Mouse (Mus musculus): ENCODE results near the gene Ankrd35. TPM values are rescaled to one million over a fixed set of nuclear protein-coding genes. Genes with fewer than 3 reads are reported as not detected.
"Not testable (repeated sequence)": the region's sequence is repeated elsewhere in the genome, so short reads cannot be mapped to it uniquely, and the experiment has no call there.

Ankrd35 gene
- polyA plus RNA-seq, 1 experiment from 2014 or later: 0.51 TPM

DNA sequence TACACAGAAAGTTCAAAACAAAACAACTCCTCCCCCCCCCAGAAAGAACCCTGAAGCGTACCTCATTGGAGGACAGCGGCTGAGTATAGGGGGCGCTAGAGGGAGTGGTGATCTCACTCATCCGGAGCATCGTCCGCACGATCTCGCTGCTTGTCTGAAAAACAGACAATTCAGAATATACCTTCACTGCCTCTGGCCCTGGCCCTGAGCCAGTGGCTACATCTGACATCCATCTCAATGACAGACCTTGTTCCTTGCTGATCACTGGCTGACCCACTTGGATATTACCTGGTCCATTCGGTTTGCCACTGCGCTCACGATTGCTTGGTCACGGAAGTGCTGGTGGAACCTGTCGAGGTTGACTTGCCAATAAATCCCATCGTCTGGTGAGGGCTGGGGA lies 49.2 kb downstream of the Ankrd35 start:
- Histone ChIP-seq H3K4me3 (replicated peaks) (no peak overlapping the region), H3K36me3 (replicated peaks) (peaks cover 62% of the 10 kb centered on the region), H3K4me1 (peaks cover 3% of the 10 kb centered on the region; the same call in 1 of the 2 replicates), H3K27ac (no peak overlapping the region), H3K9me3 (no peaks in the 10 kb centered on the region), H3K4me2 (no peak overlapping the region), H3K9ac (no peak overlapping the region), H3K27me3 (no peaks in the 10 kb centered on the region)
- WGBS: 38% methylated on average over 14 of the region's 14 CpGs
- ATAC-seq (ENCODE audit: low FRiP score): no peak

DNA sequence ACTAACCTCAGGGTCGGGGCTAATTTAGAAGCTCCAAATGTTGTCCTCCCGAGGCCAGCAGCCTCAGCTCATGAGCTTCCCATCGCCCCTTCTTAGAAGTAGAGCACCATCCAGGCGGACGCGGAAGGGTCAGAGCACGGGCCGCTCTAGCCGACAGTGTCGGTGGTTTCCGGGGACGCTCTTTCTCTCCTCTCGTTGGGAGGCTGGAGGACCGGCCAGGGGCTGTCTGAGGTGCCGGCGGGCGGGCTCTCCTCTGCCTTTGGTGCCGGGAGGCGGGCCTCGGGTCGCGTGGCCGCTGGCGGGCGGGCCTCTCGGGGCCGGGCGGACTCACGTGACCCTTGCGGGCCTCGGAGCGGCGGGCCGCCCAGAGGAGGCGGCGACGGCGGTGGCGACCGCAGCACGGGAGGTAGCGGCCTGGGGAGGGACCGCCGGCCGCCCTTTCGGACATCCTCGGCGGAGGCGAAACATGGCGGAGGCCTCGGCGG lies 57.5 kb downstream of the Ankrd35 start, which contains the start of the genes Polr3c and Rnf115:
Polr3c (minus strand) TSS at position 286 of the 485 bp plus-strand sequence.
Rnf115 (plus strand) TSS at position 322 of the 485 bp plus-strand sequence.
- under 1% methylated on average over 40 of the region's 52 CpGs for WGBS
- ATAC-seq (ENCODE audit: low FRiP score): peak; percentile 98
- Histone ChIP-seq H3K4me3 (replicated peaks) (peak within 1 kb of the TSS; percentile 91), H3K9me3 (no peaks in the 10 kb centered on the region), H3K4me2 (peak within 1 kb of the TSS; percentile 71), H3K27ac (peak within 1 kb of the TSS; percentile 77), H3K36me3 (replicated peaks) (peaks cover 15% of the 10 kb centered on the region), H3K27me3 (no peaks in the 10 kb centered on the region), H3K4me1 (peaks cover 20% of the 10 kb centered on the region), H3K9ac (peak within 1 kb of the TSS; percentile 85)

DNA sequence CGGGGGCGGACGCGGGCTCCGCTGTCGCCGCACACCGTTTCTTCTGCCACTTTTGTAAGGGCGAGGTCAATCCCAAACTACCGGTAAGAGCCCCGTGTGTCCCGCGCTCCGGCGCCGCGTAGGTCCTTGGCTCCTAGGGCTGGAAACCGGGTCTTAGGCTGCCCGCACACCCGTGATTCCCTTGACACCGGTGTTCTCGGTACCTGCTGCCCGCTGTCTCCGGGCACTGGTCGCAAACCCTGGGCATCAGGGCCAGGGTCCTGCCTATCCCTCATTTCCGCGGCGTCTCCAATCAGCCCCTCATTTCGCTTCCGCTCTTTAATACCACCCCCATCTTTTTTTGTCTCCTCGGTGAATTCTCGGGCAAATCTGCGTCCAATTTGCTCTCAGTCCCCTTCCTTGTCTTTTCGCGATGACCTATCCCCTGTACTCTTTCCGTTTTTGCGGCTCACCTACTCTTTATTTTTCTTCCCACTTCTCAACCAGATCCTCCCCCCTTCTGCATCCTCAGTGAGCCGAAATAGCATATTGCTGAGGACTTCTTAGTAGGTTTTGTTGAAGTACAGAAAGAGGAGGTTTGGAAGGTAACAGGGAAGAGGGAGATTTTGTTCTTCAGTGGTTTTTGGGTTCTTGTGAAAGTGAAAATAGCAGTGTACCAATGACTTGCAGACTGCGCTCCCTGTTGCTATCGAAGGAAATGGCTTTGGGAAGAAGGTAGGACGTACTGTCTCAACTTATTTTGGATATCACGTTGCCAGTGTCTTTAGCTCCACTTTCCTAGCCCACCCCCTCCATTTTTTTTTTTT lies 58.1 kb downstream of the Ankrd35 start:
- H3K4me2 ChIP-seq: peak overlapping the region; percentile 71
- under 1% methylated on average over 42 of the region's 42 CpGs for WGBS
- peaks cover 9% of the 10 kb centered on the region for H3K36me3 ChIP-seq (replicated peaks)
- no peaks in the 10 kb centered on the region for H3K9me3 ChIP-seq
- H3K4me3 ChIP-seq (replicated peaks): peak overlapping the region; percentile 91
- ATAC-seq (ENCODE audit: low FRiP score): peak; percentile 48; the same call in 1 of the 2 replicates
- no peaks in the 10 kb centered on the region for H3K27me3 ChIP-seq
- H3K27ac ChIP-seq: peak overlapping the region; percentile 77
- peak overlapping the region; percentile 85 for H3K9ac ChIP-seq
- peaks cover 20% of the 10 kb centered on the region for H3K4me1 ChIP-seq

DNA sequence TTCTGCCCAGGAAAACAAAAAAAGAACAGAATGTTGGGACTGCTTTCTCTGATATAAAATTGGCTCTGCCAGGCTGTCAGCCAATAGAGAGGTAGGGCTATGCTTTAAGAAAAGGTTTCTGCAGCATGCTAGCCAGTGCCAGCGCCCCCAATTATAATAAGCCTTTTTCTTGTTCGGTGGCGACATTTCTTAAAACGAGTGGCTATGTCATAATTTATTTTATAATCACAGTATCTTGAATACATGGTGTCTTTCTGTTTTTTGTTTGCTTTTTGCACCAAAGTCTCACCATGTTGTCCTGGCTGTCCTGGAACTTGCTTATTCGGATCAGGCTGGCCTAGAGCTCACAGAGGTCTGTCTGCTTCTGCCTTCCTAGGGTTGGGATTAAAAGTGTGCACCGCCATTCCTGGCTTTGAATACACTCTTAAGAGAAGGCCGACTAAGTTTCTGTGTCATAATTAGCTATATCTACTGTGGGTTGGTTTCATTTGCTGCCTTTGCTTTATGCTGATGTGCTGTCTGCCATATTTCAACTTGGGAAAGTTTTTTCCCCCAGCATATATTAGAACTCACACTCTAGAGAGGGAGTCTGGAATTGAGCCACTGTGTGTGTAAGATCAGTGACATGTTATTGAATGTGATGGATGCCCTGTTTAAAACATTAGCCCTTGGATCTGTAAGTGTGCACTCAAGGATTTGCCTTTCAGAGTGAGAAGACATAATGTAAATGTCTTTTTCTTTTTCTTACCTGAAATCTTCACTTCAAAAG lies 58.9 kb downstream of the Ankrd35 start:
- peak overlapping the region; percentile 91 for H3K4me3 ChIP-seq (replicated peaks)
- peaks cover 20% of the 10 kb centered on the region for H3K4me1 ChIP-seq
- no peak overlapping the region for H3K27ac ChIP-seq
- H3K4me2 ChIP-seq: peak overlapping the region; percentile 71
- H3K9ac ChIP-seq: peak overlapping the region; percentile 85
- ATAC-seq (ENCODE audit: low FRiP score): no peak
- no peaks in the 10 kb centered on the region for H3K9me3 ChIP-seq
- H3K36me3 ChIP-seq (replicated peaks): peaks cover 1% of the 10 kb centered on the region
- no peaks in the 10 kb centered on the region for H3K27me3 ChIP-seq
- 48% methylated on average over 7 of the region's 7 CpGs for WGBS

DNA sequence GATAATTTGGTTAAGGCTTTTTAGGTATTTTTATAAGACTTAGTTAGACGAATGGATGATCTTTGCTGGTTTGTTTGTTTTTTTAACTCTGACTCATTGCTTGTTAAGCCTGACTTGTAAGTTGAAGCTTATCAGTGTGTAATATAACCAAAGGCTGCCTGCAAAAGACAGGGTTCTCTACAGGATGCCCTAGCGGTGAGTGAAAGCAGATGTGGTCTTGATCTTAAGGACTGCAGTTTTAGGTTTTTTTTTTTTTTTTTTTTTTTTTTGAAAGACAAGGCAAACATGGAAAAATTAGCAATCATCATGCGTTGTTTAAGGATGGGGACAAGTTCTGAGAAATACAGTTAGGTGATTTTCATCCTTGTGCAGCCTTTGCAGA lies 59.5 kb downstream of the Ankrd35 start:
- Histone ChIP-seq H3K4me3 (replicated peaks) (no peak overlapping the region; the same call in 1 of the 2 replicates), H3K9ac (no peak overlapping the region), H3K9me3 (no peaks in the 10 kb centered on the region), H3K4me2 (no peak overlapping the region), H3K27ac (no peak overlapping the region), H3K36me3 (replicated peaks) (no peaks in the 10 kb centered on the region), H3K4me1 (peaks cover 20% of the 10 kb centered on the region), H3K27me3 (no peaks in the 10 kb centered on the region)
- ATAC-seq (ENCODE audit: low FRiP score): no peak
- 83% methylated on average over 3 of the region's 3 CpGs for WGBS

DNA sequence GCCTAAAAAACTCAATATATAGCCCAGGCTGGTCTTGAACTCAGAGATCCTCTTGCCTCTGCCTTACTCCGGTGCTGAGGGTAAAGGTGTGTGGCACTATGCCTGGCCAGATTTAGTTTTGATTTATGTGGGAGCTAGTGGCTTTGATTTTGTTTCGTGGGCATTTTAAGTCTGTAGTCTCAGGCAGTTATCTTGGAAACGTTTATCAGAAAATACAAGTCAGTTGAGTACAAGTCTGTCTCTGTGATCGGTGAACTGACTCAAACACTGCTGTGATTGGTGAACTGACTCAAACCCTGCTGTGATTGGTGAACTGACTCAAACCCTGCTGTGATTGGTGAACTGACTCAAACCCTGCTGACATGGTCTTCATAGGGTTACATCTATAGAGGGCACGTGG lies 60.9 kb downstream of the Ankrd35 start:
- no peak overlapping the region for H3K4me3 ChIP-seq (replicated peaks)
- ATAC-seq (ENCODE audit: low FRiP score): no peak
- WGBS: 80% methylated on average over 5 of the region's 5 CpGs
- no peaks in the 10 kb centered on the region for H3K9me3 ChIP-seq
- peaks cover 20% of the 10 kb centered on the region for H3K4me1 ChIP-seq
- no peak overlapping the region for H3K4me2 ChIP-seq
- no peaks in the 10 kb centered on the region for H3K27me3 ChIP-seq
- no peaks in the 10 kb centered on the region for H3K36me3 ChIP-seq (replicated peaks)
- H3K9ac ChIP-seq: no peak overlapping the region
- H3K27ac ChIP-seq: no peak overlapping the region

DNA sequence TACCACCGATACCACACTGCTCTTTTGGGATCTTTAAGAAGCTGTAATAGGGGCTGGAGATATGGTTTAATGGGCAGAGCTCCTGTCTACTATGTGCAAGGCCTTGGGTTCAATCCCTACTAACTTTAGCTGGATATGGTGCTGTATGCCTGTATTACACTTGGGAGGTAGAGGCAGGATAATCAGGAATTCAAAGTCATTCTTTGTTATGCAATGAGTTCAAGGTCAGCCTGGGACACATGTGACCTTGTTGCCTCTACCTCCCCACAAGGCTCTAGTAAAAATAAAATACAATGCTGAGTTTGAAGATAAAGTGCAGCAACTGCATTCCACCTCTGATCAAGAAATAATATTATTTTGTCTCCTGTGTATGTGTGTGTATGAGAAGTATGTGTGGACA lies 64.1 kb downstream of the Ankrd35 start:
- Histone ChIP-seq H3K27me3 (no peaks in the 10 kb centered on the region), H3K9ac (no peak overlapping the region), H3K27ac (no peak overlapping the region), H3K9me3 (no peaks in the 10 kb centered on the region), H3K4me1 (peaks cover 12% of the 10 kb centered on the region), H3K36me3 (replicated peaks) (no peaks in the 10 kb centered on the region), H3K4me2 (no peak overlapping the region), H3K4me3 (replicated peaks) (no peak overlapping the region)
- 100% methylated on average over 1 of the region's 1 CpGs for WGBS
- ATAC-seq (ENCODE audit: low FRiP score): no peak

DNA sequence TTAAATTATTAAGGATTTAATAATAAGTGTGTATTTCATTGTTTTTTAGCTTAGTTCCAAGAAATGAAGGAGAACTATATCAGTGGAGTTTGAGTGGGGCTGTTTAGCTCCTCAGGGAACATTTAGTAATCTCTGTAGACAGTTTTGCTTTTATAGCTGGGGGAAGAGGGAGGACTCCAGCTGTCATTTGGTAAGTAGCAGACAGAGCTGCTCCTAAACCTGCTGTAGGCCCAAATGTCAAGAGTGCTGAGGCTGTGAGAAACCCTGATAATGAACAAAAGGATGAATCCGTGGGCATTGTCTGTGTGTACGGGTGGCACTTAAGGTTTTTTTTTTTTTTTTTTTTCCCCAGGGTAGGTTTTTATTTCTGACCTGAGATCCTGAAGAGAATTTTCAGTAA lies 65.3 kb downstream of the Ankrd35 start:
- WGBS: 87% methylated on average over 2 of the region's 2 CpGs
- no peak for ATAC-seq (ENCODE audit: low FRiP score)
- no peak overlapping the region for H3K27ac ChIP-seq
- H3K4me2 ChIP-seq: no peak overlapping the region
- H3K4me3 ChIP-seq (replicated peaks): no peak overlapping the region
- no peaks in the 10 kb centered on the region for H3K36me3 ChIP-seq (replicated peaks)
- H3K4me1 ChIP-seq: peaks cover 7% of the 10 kb centered on the region
- H3K27me3 ChIP-seq: no peaks in the 10 kb centered on the region
- no peak overlapping the region for H3K9ac ChIP-seq
- H3K9me3 ChIP-seq: no peaks in the 10 kb centered on the region

DNA sequence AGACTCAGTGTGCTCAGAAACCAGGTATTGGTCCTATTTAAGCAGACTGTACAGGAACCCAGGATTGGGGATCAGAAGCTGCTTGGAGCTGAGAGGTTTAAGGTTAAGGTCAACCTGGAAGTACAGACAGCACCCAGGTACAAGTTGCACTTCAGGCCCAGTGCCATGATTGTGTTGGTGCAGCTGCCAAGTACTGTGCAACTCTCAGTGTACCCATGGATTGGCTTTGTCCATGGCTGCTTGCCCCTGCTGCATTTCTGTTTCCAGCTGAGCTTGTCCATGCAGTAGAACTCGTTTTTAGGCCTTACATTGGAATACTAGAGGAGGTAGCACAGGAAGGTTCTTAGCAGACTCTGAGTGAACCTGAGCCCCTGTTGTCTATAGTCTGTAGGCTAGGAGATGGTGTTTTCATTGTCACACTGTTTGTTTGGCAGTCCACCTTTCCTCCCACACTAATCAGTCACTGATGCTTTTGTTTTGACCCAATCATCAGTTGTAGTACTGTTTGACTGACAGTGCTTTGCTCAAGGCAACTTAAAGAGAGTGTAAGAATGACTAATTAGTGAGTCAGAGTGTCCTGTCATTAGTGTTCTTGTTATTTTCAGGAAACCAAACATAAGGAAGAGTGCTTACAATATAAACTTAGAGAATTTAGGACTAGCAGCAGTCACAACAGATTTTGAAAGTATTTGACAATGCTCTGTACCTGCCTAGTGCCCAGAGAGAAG lies 67.2 kb downstream of the Ankrd35 start:
- WGBS: 52% methylated on average over 1 of the region's 1 CpGs
- Histone ChIP-seq H3K27me3 (no peaks in the 10 kb centered on the region), H3K36me3 (replicated peaks) (no peaks in the 10 kb centered on the region), H3K4me1 (peaks cover 3% of the 10 kb centered on the region; the same call in 1 of the 2 replicates), H3K4me3 (replicated peaks) (no peak overlapping the region), H3K27ac (no peak overlapping the region), H3K9ac (no peak overlapping the region), H3K4me2 (no peak overlapping the region), H3K9me3 (no peaks in the 10 kb centered on the region)
- no peak for ATAC-seq (ENCODE audit: low FRiP score)

DNA sequence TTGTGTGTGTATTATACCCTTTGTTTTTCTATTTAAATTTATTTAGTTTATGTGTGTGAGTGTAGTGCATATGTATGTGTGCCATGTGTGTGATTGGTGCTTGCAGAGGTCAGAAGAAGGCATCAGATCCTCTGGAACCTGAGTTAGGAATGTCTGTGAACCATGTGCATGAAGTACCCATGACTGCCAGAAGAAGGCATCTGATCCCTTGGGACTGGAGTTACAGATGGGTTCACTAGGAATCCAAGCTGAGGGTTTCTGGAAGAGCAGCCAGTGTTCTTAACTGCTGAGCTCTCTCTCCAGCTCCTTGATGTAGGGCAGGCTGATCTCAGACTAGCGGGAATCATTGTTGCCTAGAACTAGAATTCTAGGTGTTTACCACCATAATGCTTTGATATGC lies 68.1 kb downstream of the Ankrd35 start:
- ATAC-seq (ENCODE audit: low FRiP score): no peak
- no peak overlapping the region for H3K4me3 ChIP-seq (replicated peaks)
- H3K4me1 ChIP-seq: peaks cover 3% of the 10 kb centered on the region; the same call in 1 of the 2 replicates
- no peak overlapping the region for H3K4me2 ChIP-seq
- no peaks in the 10 kb centered on the region for H3K27me3 ChIP-seq
- 96% methylated on average over 1 of the region's 1 CpGs for WGBS
- H3K9me3 ChIP-seq: no peaks in the 10 kb centered on the region
- no peaks in the 10 kb centered on the region for H3K36me3 ChIP-seq (replicated peaks)
- no peak overlapping the region for H3K9ac ChIP-seq
- no peak overlapping the region for H3K27ac ChIP-seq

DNA sequence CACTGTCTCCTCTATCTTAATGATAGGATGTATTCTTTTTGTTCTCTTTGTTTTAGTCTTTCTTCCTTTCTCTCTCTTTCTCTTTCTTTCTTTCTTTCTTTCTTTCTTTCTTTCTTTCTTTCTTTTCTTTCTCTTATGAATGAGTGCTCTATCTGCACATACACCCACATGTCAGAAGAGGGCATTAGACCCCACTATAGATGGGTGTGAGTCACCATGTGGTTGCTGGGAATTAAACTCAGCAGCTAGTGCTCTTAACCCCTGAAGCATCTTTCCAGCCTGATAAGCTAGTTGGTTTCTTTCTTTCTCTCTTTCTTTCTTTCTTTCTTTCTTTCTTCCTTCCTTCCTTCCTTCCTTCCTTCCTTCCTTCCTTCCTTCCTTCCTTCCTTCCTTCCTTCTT lies 70.3 kb downstream of the Ankrd35 start:
- H3K36me3 ChIP-seq (replicated peaks); H3K27me3 ChIP-seq: not testable (repeated sequence)

More for the DNA sequence above, 70.3 kb downstream of the Ankrd35 start:
- H3K9me3 ChIP-seq; H3K27ac ChIP-seq; ATAC-seq (ENCODE audit: low FRiP score); H3K4me1 ChIP-seq; H3K4me3 ChIP-seq (replicated peaks); H3K9ac ChIP-seq; H3K4me2 ChIP-seq: not testable (repeated sequence)
